Mouse (Mus musculus) midbrain, embryonic 13.5 days (tissue): ENCODE results near the gene Vmn1r234. TPM values are rescaled to one million over a fixed set of nuclear protein-coding genes. Genes with fewer than 3 reads are reported as not detected.
"Not testable (repeated sequence)": the region's sequence is repeated elsewhere in the genome, so short reads cannot be mapped to it uniquely, and the experiment has no call there.

Source experiments
- ATAC-seq: fragments of 200-750 bp; cut with Nextera tagmentation; 2 replicates; pipeline ENCODE4 v1.8.0; 2017; ENCODE audit warnings: mild to moderate bottlenecking, moderate TSS enrichment, moderate library complexity
- H3K27ac ChIP-seq: fragments of 300-500 bp; sonication (generic); 2 replicates; pipeline ENCODE4 v1.5.1; 2015; ENCODE audit warnings: inconsistent platforms, mild to moderate bottlenecking, moderate library complexity
- H3K27me3 ChIP-seq: fragments of 300-500 bp; sonication (generic); 2 replicates; pipeline ENCODE4 v1.6.1; 2015; ENCODE audit warnings: mild to moderate bottlenecking, inconsistent platforms
- H3K36me3 ChIP-seq: fragments of 300-500 bp; sonication (generic); 2 replicates; pipeline ENCODE4 v1.6.1; 2015; ENCODE audit warnings: mild to moderate bottlenecking, inconsistent platforms
- H3K4me1 ChIP-seq: fragments of 300-500 bp; sonication (generic); replicated peaks from 2 replicates; pipeline ENCODE4 v1.6.1; 2015; ENCODE audit warnings: inconsistent platforms
- H3K4me2 ChIP-seq: fragments of 300-500 bp; sonication (generic); replicated peaks from 2 replicates; pipeline ENCODE4 v1.6.1; 2015; ENCODE audit warnings: moderate library complexity, mild to moderate bottlenecking, inconsistent platforms
- H3K4me3 ChIP-seq: fragments of 300-500 bp; sonication (generic); replicated peaks from 2 replicates; pipeline ENCODE4 v1.5.1; 2015; ENCODE audit warnings: mild to moderate bottlenecking, inconsistent platforms
- H3K9ac ChIP-seq: fragments of 300-500 bp; sonication (generic); replicated peaks from 2 replicates; pipeline ENCODE4 v1.6.1; 2015; ENCODE audit warnings: mild to moderate bottlenecking, inconsistent platforms
- H3K9me3 ChIP-seq: fragments of 300-500 bp; sonication (generic); 2 replicates; pipeline ENCODE4 v1.6.1; 2016; ENCODE audit warnings: mild to moderate bottlenecking, inconsistent platforms
- WGBS: fragments of 180-500 bp; shearing (Covaris S2); methylation state at CpG from one replicate; pipeline ENCODE4 v1.1.7; 2015; 5-methylcytosine and 5-hydroxymethylcytosine counted together
- microRNA-seq: library from miRNA; unstranded; fragments of <30 nt; microRNA quantifications from one replicate; pipeline ENCODE4, GENCODE M21; 2016
- polyA plus RNA-seq: library from polyadenylated mRNA; unstranded; fragments of >200 nt; fragmentation: Nextera tagmentation; extraction: Ambion mirVana; gene quantifications from 2 replicates; pipeline ENCODE4 v1.2.1, GENCODE M21; 2015

Vmn1r234 gene
- not detected in 2 replicates for polyA plus RNA-seq

DNA sequence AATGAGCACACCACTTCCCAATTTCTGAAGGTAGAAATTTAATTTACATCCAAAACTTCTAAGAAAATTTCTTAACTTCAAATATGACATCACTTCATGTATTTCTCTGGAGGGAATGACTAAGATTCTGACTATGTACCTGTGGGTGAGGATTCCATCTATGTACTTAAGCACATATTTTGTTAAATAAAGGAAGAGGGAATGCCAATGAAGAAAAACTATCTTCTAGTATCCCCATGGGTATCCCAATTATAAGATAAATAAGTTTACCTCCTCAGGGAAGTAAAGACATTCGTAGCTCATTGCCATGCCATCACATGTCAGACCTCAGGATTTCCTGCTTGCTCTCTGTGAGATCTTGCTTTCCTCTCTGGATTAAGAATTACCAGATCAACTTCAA is at the start of gene Vmn1r234:
Gene Vmn1r234 (plus strand): TSS at position 301 of the 400 bp plus-strand sequence.
- no peak within 1 kb of the TSS for H3K4me2 ChIP-seq
- ATAC-seq, result no peak
- 0 out of 2 replicates have a peak, but pooled peaks cover 7% of the 10 kb centered on the region for H3K9me3 ChIP-seq
- H3K36me3 ChIP-seq, result no peaks in the 10 kb centered on the region
- no peak within 1 kb of the TSS for H3K4me3 ChIP-seq
- WGBS, result 67% methylated on average over 1 of the region's 1 CpGs
- H3K9ac ChIP-seq, result no peak within 1 kb of the TSS
- H3K4me1 ChIP-seq, result no peaks in the 10 kb centered on the region
- no peak within 1 kb of the TSS for H3K27ac ChIP-seq
- H3K27me3 ChIP-seq, result no peaks in the 10 kb centered on the region

GRCm38 (mm10) chr17:21211081-21211480 is 14.8 kb upstream of the Vmn1r234 start:
- not testable (repeated sequence) for H3K4me3 ChIP-seq, H3K27ac ChIP-seq, ATAC-seq, H3K9ac ChIP-seq, H3K4me1 ChIP-seq, H3K27me3 ChIP-seq, H3K4me2 ChIP-seq, H3K36me3 ChIP-seq
- H3K9me3 ChIP-seq, result peaks cover 19% of the 10 kb centered on the region; the same call in 1 of the 2 replicates
- WGBS, result 93% methylated on average over 1 of the region's 1 CpGs

DNA sequence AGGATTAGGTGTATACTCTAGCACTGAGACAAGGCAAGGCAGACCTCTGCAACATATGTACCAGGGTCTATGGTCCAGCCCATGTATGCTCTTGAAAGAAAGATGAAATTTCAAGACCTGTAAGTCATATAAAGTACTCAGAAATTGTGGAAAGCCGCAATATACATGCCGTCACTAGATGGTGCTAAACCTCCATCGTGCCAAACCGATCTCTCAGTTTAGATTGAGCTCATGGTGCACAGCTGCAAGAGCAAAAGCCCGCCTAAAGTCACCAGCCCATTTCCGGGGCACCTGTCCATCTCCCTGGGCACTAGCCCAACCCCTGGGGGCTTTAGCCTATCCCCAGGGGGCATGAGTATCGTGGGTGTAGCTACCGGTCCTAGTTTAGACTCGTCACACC is 5.8 kb downstream of the Vmn1r234 start:
- no peaks in the 10 kb centered on the region for H3K4me1 ChIP-seq
- 31% methylated on average over 9 of the region's 9 CpGs for WGBS
- no peak overlapping the region for H3K4me3 ChIP-seq
- H3K27me3 ChIP-seq, result no peaks in the 10 kb centered on the region
- no peak overlapping the region for H3K9ac ChIP-seq
- H3K9me3 ChIP-seq, result 0 out of 2 replicates have a peak, but pooled peaks cover 4% of the 10 kb centered on the region
- no peak overlapping the region for H3K27ac ChIP-seq
- H3K4me2 ChIP-seq, result no peak overlapping the region
- H3K36me3 ChIP-seq, result no peaks in the 10 kb centered on the region
- no peak for ATAC-seq

GRCm38 (mm10) chr17:21256111-21256510 is 30.2 kb downstream of the Vmn1r234 start, which contains the start of gene Vmn1r235:
TSS of gene Vmn1r235 (plus strand) at chr17:21256411.
- no peak within 1 kb of the TSS for H3K4me2 ChIP-seq
- H3K4me1 ChIP-seq, result no peaks in the 10 kb centered on the region
- H3K9ac ChIP-seq, result no peak within 1 kb of the TSS
- ATAC-seq, result no peak
- peaks cover 12% of the 10 kb centered on the region for H3K9me3 ChIP-seq
- no peaks in the 10 kb centered on the region for H3K36me3 ChIP-seq
- H3K4me3 ChIP-seq, result no peak within 1 kb of the TSS
- no peaks in the 10 kb centered on the region for H3K27me3 ChIP-seq
- no peak within 1 kb of the TSS for H3K27ac ChIP-seq

DNA sequence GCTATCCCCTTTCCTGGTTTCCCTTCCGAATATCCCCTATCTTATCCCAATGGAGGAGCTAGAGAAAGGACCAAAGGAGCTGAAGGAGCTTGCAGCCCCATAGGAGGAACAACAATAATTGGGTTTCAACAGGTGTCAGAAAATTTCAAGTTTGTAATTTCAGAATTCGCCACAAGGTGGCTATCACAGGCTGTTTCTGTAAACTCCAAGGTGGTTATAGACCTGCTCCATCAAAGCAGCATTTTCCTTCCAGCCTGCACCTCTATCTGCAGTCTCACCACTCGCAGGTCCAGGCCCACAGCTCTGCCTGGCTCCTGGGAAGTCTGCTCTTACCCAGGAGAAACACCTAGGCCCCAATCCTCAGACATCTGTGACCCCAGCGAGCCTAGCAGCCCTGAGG is 46.2 kb downstream of the Vmn1r234 start:
- H3K4me1 ChIP-seq, result no peaks in the 10 kb centered on the region
- no peak overlapping the region for H3K9ac ChIP-seq
- no peaks in the 10 kb centered on the region for H3K36me3 ChIP-seq
- H3K9me3 ChIP-seq, result no peaks in the 10 kb centered on the region; the same call in 1 of the 2 replicates
- WGBS, result 14% methylated on average over 4 of the region's 4 CpGs
- H3K27me3 ChIP-seq, result no peaks in the 10 kb centered on the region
- no peak overlapping the region for H3K4me3 ChIP-seq
- H3K4me2 ChIP-seq, result no peak overlapping the region
- no peak overlapping the region for H3K27ac ChIP-seq
- ATAC-seq, result no peak

DNA sequence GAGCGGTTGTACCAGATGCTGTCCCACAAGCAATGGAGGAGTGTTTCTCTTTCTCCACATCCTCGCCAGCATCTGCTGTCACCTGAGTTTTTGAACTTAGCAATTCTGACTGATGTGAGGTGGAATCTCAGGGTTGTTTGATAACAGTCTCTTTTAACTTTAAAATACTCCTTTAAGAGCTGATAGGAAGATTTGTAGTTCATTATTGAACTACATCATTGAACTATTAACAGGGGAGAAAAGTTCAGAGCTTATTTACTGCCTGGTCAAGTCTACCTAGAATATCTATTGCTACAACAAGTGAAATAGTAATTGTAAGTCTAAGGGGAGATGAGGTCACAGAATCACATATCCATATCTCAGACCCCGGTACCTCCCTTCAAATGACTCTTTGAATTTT is 56.8 kb downstream of the Vmn1r234 start, which contains the start of gene Vmn1r236:
Gene Vmn1r236 (plus strand): TSS at position 301 of the 400 bp plus-strand sequence.
- Histone ChIP-seq H3K4me1 (no peaks in the 10 kb centered on the region), H3K4me2 (no peak within 1 kb of the TSS), H3K9me3 (0 out of 2 replicates have a peak, but pooled peaks cover 8% of the 10 kb centered on the region), H3K4me3 (no peak within 1 kb of the TSS), H3K27me3 (no peaks in the 10 kb centered on the region), H3K9ac (no peak within 1 kb of the TSS), H3K36me3 (no peaks in the 10 kb centered on the region), H3K27ac (no peak within 1 kb of the TSS)
- no peak for ATAC-seq
- 84% methylated on average over 3 of the region's 3 CpGs for WGBS

- no peaks in the 10 kb centered on the region for H3K4me1 ChIP-seq
- H3K4me2 ChIP-seq, result no peak overlapping the region
- H3K27me3 ChIP-seq, result no peaks in the 10 kb centered on the region
Measured at GRCm38 (mm10) chr17:21284395-21284794, 58.5 kb downstream of the Vmn1r234 start.

More at GRCm38 (mm10) chr17:21284395-21284794, 58.5 kb downstream of the Vmn1r234 start:
- no peak overlapping the region for H3K4me3 ChIP-seq
- no peaks in the 10 kb centered on the region for H3K36me3 ChIP-seq
- no peak overlapping the region for H3K27ac ChIP-seq
- 0 out of 2 replicates have a peak, but pooled peaks cover 10% of the 10 kb centered on the region for H3K9me3 ChIP-seq
- no peak for ATAC-seq
- no peak overlapping the region for H3K9ac ChIP-seq

Small RNA genes within 50 kb of the gene (microRNA-seq; reads per million reads assigned to microRNA genes)
- not detected for gene Gm26384

Other genes with a start within 250 kb of the Vmn1r234 start
- not detected in 2 replicates for gene Vmn1r233, start 229.6 kb upstream of the Vmn1r234 start, polyA plus RNA-seq
- gene Zfp160, start 217.2 kb upstream of the Vmn1r234 start, polyA plus RNA-seq, result 19.4 and 21.2 TPM in 2 replicates
- gene Vmn1r235, start 30.3 kb downstream of the Vmn1r234 start, polyA plus RNA-seq, result not detected in 2 replicates
- gene Vmn1r236, start 56.9 kb downstream of the Vmn1r234 start, polyA plus RNA-seq, result not detected in 2 replicates
- gene Vmn1r237, start 85.8 kb downstream of the Vmn1r234 start, polyA plus RNA-seq, result not detected in 2 replicates
- gene Zfp677, start 157.7 kb downstream of the Vmn1r234 start, polyA plus RNA-seq, result 4.4 and 4.6 TPM in 2 replicates
- gene Zfp54, start 197.1 kb downstream of the Vmn1r234 start, polyA plus RNA-seq, result 3.5 and 4.8 TPM in 2 replicates
- 16.1 and 16.4 TPM in 2 replicates for gene Zfp51, start 224.3 kb downstream of the Vmn1r234 start, polyA plus RNA-seq